Mouse (Mus musculus) spleen, postnatal 14 days (tissue): ENCODE data around the gene Enthd1.
"Not testable (repeated sequence)": the region's sequence is repeated elsewhere in the genome, so short reads cannot be mapped to it uniquely, and the experiment has no call there.

Experiments used
- DNase-seq, 2 experiments: peaks; one replicate each; pipeline ENCODE4 v3.0.0; 2021 to 2022; ENCODE audit warnings: low spot score in 2 of 2

Gene Enthd1

DNA sequence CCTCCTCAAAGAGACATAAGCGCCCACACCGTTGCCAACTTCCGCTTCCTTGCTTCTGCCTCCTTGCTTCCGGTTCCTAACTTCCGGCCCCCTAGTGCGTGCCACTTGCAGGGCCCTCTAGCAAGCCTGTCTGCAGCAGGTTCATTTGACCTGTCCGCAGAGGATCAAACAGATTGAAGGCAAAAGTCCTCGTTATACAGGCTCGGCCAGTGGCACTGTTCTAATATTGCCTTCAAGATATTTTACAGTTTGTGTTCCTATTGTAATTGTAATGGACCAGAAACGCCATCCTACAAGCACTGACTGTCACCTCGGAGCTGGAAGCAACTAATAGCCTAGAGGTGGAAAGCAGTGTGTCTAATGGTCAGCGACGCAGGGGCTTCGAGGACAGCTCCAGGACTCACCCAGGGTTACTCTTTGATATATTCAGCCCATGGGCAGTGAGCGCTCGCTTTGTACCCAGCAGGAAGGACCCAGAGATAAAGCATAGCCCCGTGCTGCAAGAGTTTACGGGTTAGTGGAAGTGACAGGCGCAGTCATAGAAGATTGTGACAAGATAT is at the start of gene Enthd1:
TSS of gene Enthd1 (minus strand) at position 51 of the 560 bp plus-strand sequence.
- no peak for DNase-seq

DNA sequence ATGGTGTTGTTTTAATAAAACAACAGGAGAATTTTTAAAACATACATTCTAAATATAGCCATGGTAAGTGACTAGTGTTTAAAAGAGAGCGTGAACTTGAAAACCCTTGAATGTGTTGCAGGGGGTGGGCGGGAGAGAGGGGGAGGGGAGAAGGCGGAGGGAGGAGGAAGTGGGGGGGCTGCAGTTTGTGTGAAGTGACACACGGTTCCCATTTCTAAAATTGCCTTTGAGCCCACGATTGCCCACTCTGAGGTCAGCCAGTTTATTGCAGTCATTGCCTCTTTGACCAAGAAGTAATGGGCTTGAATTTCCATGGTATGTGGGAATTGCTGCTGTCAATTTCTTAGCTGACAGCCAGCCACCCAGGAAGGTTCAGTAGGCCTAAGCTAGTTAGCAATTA is 48.9 kb upstream of the Enthd1 start:
- DNase-seq, result no peak

DNA sequence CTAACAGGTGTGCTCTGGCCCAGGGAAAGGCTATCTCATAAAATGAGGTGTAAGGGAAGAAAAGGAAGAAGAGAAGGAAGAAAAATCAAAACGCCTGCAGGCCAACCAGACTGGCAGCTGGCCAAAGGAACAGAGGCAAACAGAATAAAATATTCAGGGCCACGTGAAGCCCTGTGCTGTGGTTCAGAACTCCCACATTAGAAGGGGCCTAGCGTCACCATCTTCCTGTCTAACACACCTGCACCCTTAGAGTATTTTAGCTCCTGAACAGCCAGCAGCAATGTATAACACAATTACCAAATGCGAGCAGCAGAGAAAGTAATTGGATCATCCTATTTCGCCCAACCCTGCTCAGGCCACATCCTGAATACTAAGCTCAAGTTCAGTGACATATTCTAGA is 46.5 kb upstream of the Enthd1 start:
- DNase-seq, result no peak

DNA sequence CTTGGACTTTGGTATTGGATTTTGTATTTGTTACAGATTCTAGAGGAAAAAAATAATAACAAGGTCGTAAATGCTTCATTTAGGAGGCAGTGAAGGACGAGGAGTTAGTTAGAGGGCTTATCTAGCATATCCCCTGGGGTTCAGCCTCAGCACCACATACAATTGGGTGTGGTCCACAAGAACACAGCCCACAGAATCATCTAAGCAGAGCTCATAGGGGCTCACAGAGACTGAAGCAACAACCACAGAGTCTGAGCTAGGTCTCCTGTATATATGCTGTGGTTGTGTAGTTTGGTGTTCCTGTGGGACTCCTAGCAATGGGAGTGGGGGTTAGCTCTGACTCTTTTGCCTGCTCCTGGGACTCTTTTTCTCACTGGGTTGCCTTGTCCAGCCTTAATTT is 45.4 kb upstream of the Enthd1 start:
- DNase-seq, result no peak

DNA sequence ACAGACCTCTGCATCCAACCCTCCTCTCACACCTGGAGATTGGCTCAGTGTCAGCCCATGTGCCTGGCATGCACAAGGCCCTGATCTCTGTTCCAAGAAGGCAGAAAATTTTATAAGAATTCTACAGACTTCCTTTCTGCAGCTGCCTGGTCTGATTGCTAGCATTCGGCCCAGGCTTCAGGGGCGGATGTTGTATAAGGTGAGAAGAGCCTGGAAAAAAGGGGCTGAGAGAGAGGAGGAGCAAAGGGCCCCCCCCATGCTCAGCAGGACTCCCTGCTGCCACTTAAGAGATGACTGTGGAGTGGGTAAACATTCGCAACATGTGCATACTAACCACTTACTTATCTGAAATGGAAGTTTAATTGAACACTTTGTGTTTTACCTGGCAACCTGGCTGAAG is 43.0 kb upstream of the Enthd1 start:
- no peak for DNase-seq

DNA sequence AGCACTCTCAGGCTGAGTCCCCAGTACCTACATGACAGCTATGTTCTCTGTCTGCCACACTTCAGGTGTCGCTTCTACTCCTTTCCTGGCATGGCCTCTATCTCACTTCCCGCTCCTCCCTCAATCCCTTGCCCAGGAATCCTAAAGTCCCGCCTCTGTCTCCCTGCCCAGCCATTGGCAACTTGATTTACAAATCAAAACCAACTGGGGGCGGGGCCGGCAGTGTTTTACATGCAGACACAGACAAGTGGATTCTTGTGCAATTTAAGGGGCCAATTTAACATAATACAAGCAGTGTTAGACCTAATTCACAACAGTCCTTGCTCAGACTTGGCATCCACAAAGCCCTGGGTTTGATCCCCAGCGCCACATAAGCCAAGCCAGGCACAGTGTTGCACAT is 39.1 kb upstream of the Enthd1 start:
- no peak for DNase-seq

DNA sequence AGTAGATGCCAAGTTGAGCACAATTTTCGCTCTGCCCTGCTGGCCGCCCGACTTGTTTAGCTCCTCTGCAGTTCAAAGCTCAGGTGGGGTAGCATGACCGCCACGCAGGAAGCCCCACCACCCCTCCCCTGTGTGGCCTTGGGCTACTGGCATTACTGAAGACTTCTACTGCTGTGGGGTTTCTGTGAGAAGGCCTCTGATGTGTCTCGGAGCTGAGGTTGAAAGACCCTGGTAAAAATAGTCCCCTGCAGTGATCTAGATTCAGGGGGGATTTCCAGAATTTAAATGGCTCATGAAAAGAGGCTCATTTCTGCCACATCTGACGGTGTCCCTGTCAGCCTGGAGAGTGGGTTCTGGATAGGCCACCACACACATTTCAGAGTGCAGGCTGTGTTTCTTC is 37.5 kb upstream of the Enthd1 start:
- no peak for DNase-seq

DNA sequence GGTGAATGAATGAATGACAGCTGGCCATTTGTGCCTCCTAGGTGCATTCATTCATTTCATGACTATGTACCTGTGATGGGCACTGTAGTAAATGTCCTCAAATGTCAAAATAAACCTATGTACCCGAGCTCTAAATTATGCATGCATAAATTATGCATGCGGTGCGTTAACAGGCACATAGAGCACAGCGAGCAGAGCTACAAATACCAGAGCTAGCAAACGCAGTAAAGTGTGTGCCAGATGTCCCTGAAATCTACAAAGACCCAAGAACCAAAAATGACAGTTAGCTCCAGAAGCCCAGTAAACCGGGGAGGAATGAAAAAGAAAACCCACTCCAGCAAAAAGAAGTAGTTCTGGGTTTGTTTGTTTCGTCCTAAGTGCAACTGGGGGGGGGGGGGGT is 36.5 kb upstream of the Enthd1 start:
- DNase-seq, result no peak

DNA sequence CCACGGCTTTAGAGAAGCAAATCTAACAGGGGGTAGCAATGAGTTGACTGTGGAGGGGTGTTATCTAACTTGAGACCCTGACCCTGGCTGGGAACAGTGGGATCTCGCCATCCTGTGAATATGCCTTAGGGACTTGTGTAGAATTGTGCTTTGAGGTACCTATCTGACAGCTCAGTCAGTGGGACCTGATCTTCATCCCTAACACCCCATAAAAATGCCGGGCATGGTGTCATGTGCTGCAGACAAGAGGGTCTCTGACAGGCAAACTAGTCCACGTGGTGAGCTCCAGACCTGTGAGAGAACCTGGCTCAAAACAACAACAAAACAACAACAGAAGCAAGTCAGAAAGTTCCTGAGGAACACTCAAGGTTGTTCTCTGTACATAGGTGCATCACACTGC is 34.9 kb upstream of the Enthd1 start:
- no peak for DNase-seq

DNA sequence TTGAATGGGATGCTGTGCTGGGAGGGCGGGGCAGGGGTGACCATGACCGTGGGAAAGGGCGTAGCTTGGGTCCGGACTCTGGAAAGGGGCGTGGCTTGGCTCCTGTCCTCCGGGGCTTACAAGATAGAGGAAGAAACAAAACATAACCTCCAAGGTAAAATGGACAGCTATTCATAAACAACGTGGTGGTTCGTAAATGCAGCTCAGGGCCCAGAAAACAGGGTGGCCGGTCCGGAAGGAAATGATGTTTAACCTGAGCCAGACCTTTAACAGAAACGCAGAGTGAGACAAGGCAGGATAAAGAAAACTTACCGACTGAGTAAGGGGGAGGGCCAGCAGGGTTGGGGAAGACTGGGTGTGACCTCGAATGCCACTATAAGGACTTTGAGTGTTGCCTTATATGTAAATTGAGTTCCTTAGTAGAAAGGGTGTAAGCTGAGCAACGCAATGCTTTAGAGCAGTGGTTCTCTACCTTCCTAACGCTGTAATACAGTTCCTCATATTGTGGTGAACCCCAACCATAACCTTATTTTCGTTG is 34.3 kb upstream of the Enthd1 start:
- DNase-seq, result peak; percentile 57 to 58

DNA sequence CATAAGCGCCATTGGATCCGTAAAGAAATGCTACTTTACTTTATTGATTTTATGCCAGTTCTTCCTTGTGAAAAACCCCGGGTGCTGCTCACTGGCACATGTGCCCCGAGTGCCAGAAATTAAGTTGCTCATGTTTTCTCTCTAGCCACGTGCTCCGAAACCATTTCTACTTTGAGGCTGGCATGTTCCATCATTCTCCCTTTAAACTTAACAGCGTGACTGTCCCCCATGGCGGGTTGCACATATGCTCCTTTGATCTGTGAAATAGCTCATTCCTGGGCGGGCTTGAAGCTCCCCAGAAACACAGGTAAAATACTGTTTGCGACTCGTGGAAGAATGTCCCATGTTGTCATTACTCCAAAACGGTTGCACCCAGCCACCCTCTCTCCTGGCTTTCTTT is 33.8 kb upstream of the Enthd1 start:
- DNase-seq, result no peak

DNA sequence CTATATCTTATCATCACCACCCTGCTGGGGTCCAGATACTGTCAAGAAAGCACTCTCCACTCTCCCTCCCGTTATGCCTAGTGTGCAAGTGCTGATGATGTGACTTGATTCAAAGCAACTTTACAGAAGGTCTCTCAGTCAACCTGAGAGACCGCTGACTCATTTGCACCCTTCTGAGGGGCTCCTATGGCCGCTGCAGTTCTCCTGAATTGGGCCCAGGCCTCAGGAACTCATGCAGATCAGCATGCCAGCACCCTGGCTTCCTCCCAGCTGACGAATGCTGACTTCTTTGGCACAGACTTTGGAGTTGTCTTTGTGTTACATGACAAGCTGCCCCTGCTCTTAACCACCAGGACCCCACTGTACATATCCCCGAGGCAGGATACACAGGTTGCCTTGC is 28.9 kb upstream of the Enthd1 start:
- DNase-seq, result no peak

DNA sequence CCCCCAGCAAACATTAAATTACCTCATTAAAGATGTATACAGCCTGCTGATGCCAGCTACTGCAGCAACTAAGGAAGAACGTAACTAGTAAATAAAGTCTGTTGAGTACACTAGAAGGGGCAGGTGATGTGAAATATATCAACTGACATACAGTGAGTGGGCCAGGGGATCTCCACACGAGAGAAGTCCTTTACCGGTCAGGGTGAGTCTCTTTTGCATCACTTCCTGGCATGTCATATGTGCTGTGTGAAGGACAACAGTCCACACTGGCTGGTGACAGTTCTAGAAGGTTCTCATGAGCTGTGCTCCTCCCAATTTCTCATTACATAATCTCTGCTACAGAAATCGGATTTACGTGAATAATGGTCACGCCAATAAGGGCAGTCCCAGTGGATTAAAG is 27.8 kb upstream of the Enthd1 start:
- no peak for DNase-seq

DNA sequence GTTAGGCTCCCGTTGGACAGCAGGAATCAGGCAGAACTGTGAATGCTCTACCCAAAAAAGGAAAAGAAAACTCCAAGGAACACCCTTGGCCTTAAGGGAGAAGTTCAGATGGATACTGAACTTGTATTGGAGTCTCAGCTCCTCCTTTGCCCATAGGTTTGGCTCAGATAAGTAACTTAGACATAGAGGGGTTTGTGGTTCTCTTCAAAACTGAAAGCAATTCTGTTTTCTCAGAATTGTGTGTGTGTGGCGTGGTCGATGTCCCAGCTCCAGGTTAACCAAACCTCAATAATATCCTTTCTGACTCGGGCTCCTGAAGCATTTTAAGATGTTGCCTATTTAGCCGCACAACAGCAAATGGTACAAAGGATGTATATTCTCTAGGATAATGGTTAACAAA is 25.7 kb upstream of the Enthd1 start:
- no peak for DNase-seq

DNA sequence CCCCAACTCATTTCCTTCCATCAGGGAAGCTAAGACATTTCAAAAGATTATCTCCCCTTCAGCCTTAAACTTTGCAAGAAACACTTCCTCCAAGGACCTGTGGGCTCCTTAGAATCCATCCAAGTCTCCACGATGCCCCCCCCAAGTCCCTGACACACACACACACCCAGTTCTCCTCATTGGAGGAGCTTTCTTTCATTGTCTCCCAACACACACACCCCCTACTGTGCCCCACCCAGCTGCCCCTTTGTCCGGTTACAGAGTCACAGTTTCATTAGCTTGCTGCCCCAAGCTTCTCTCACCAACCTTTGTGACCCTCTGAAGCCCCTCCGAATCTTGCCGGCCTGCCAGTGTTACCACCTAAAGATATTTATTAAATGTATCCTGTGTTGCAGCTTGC is 21.3 kb upstream of the Enthd1 start:
- DNase-seq, result no peak

DNA sequence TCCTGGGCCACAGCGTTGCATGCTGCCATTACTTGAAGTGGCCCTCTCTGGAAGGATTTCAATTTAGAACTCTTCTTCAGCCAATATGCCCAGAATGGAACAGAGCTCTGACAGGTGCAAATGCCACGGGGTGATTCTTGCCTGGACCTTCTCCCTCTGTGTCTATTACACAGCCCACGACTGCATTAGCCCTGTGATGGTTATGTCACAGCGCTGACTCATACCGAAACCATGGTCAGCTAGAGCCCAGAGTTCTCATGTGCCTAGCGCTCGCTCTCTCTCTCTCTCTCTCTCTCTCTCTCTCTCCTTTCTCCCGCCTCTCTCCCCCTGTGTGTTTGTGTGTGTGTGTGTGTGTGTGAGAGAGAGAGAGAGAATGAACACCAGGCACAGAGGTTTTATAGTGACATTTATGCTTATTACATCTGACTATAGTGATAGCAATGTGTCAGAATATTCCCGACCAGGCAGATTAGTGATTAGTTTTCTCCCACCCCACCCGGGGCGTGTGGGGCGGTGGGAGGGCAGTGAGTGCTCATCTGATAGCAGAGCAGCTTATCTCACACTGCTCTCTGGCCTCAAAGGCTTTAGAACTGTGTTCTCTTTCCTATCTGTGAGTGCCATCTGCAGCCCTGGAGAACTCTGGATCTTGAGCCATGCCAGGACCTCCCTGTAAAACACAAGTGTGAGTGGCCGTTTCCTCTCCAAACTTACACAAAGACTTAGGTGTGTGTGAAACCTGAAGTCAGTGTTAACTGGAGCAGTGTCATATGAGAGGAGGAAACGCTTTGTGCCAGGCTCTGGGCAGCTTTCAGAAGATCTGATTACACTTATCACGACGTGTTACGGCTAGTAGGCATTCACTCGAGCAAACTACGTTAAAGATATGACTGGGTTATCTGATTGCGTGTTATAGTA is 17.9 kb upstream of the Enthd1 start:
- DNase-seq, result no peak

DNA sequence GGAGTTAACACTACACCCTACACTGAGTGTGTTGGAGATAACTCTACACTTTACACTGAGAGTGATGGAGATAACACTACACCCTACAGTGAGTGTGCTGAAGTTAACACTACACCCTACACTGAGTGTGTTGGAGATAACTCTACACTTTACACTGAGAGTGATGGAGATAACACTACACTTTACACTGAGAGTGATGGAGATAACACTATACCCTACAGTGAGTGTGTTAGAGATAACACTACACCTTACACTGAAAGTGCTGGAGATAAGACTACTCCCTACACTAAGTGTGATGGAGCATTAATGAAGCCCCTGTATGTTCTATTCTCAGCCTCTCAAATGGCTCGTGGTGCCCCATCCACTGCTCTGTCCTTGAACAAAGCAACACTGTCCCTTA is 15.6 kb upstream of the Enthd1 start:
- DNase-seq, result not testable (repeated sequence)

DNA sequence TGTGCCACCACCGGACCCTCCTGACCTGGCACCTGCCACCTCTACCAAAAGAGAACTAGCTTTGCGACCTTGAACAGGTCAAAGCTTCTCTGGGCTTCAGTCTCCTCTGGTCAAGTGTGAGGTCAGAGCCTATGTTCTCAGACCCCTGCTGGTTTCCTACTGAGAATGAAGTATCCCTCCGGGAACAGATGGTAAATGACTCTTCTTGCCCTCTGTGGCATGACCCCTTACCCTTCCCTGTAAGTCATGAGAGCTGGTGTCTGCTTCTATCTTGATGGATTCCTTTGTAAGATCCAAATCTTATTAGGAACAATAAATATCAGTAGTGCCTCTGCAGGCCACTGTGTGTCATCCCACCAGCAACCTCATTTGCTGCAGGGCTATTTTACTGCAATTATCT is 14.2 kb upstream of the Enthd1 start:
- DNase-seq, result no peak

DNA sequence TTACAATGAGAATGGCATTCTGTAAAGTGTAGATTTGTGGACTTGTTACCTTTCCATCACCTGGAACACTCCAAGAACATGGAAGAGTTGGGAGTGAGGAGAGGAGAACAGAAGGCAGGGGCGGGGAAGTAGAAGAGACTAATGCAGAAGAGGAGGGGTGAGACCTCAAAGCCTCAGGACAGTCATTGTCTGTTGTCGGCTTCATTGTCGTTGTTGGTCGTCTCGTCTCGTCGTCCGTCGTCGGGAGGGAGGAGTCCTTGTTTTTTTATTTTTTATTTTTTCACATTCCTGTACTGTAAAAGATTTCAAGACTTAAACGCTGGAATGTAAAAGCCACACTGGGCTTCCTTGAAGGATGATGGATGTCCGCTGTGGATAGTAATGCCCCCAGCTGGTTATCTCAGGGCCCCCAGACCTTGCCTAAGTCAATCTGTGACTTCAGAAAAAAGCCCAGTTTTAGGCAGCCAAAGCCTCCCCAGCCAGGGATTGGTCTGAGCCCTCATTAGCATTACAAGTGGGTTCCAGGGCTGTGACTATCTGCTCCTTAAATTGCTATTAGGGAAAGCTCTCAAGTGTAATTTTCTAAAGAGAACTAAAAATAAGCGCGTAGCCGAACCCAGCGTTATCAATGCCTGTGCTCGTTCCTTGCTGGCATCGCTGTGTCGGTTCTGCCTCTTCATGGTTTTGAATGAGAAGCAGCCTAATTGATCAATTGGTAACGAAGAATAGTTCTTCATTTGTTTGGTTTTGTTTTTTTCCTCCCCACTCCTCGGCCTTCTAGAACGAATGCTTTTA is 12.4 kb upstream of the Enthd1 start:
- no peak for DNase-seq

DNA sequence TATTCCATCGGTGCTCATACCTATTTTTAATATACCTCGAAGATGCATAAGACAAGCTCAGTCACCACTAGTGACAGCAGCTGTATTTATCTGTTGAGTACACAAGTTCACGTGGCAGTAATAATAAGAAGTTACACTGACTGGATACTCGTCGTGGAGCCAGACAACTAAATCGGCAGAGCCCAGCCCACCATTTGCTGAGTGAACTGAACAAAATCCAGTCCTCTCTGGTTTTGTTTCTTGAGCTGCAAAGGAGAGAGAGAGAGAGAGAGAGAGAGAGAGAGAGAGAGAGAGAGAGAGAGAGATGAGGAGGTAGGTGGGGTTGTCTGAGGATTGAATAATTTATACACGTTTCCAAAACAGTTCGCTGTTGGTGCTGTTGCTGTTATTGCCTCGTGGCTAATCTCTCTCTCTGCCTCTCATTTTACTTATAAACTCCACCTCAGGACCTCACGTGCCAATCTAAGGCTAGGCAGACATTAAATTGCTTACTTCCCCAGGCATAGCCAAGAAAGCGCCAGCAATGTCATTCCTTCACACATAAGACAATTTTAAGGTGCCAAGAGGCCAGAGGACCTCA is 11.5 kb upstream of the Enthd1 start:
- DNase-seq, result no peak

DNA sequence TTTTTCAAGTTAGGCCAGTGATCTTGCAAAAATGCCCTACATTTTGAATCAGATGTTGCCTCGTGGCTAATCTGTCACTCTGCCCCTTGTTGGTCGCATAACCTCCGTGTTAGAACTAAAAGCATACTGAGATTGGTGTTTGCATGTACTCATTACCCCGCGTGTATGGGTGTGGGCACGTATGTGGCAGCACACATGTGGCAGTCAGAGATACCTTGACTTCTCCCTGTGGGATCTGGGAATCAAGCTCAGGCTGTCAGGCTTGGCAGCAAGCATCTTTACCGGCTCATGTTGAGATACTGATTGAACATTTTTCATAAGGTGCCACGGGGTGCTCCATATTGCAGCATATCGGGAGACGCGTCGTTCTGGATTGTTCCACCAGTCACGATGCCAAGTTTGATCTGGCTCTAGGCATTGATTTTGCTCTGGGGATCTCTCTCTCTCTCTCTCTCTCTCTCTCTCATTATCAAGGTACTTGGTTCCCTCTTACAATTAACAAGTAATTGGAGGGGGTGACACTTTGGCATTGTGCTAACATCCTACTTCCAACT is 10.9 kb upstream of the Enthd1 start:
- DNase-seq, result no peak
